Mouse (Mus musculus) hindbrain, embryonic 10.5 days (tissue): ENCODE measurements around the gene Pllp. TPM values are rescaled to one million over a fixed set of nuclear protein-coding genes. Genes with fewer than 3 reads are reported as not detected.
A peak's percentile ranks its signal among the peaks of the same experiment; 100 is the strongest.

Source experiments
- DNase-seq: peaks from one replicate; pipeline ENCODE4 v3.0.0-alpha.2; 2017; ENCODE audit warnings: low spot score
- H3K27ac ChIP-seq: fragments of 300-500 bp; sonication (generic); 2 replicates; pipeline ENCODE4 v1.5.1; 2016; ENCODE audit warnings: mild to moderate bottlenecking, moderate library complexity
- H3K27me3 ChIP-seq: fragments of 300-500 bp; sonication (generic); 2 replicates; pipeline ENCODE4 v1.6.1; 2016; ENCODE audit warnings: mild to moderate bottlenecking; ENCODE audit not compliant: poor library complexity, insufficient read depth, severe bottlenecking
- H3K36me3 ChIP-seq: fragments of 300-500 bp; sonication (generic); 2 replicates; pipeline ENCODE4 v1.6.1; 2016; ENCODE audit warnings: mild to moderate bottlenecking, moderate library complexity
- H3K4me1 ChIP-seq: fragments of 300-500 bp; sonication (generic); replicated peaks from 2 replicates; pipeline ENCODE4 v1.6.1; 2016; ENCODE audit warnings: mild to moderate bottlenecking
- H3K4me3 ChIP-seq: fragments of 300-500 bp; sonication (generic); 2 replicates; pipeline ENCODE4 v1.5.1; 2016; ENCODE audit warnings: mild to moderate bottlenecking, moderate library complexity
- H3K9me3 ChIP-seq: fragments of 300-500 bp; sonication (generic); 2 replicates; pipeline ENCODE4 v1.6.1; 2016; ENCODE audit warnings: mild to moderate bottlenecking, moderate library complexity
- WGBS: fragments of 180-500 bp; shearing (Covaris S2); methylation state at CpG from one replicate; pipeline ENCODE4 v1.1.7; 2016; 5-methylcytosine and 5-hydroxymethylcytosine counted together
- polyA plus RNA-seq: library from polyadenylated mRNA; unstranded; fragments of >200 nt; fragmentation: Nextera tagmentation; extraction: Ambion mirVana; gene quantifications from 2 replicates; pipeline ENCODE4 v1.2.1, GENCODE M21; 2016

Gene Pllp
- 0.15 and 0.21 TPM in 2 replicates for polyA plus RNA-seq

GRCm38 (mm10) chr8:94695994-94696384 is at the start of gene Pllp:
Pllp (minus strand) TSS chr8:94696278.
- WGBS = under 1% methylated on average over 41 of the region's 41 CpGs
- peak; percentile 48 for DNase-seq
- peaks cover 26% of the 10 kb centered on the region for H3K4me1 ChIP-seq
- peak within 1 kb of the TSS; percentile 58 for H3K4me3 ChIP-seq
- peaks cover 73% of the 10 kb centered on the region for H3K27me3 ChIP-seq
- H3K9me3 ChIP-seq = no peaks in the 10 kb centered on the region
- no peak within 1 kb of the TSS for H3K27ac ChIP-seq
- no peaks in the 10 kb centered on the region for H3K36me3 ChIP-seq

DNA sequence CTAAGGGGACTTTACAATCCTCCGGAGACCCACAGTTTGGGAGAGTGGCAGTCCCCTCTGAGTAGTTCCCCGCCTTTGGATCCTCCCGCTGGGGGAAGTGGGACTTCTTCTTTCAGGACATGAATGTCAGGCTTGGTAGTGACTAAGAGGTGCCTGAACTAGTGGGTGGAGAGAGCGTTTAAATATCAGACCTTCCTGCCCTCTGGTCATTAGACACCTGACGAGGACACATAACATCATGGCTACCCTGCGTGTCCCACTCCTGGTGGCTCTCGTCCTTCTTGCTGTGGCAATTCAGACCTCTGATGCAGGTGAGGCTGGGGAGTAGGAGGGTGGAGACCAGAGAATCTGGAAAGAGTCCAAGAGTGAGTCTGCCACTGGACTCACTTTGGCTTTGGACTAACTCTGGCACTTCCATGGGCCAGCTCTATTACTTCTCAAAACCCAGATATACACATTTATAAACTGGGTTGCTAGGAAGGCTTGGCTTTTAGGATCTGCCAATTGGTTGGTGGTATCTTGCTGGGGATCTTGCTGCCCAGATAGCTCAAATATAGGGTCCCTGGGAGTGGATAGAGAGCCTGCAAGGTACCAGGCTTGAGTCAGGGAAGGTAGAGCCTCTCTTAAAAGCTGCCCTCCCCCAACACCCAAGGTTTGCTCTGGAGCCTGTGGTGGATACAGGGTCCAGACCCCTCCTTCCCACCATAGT is 49.6 kb upstream of the Pllp start, which contains the start of gene Ccl22:
Ccl22 (plus strand) TSS at position 115 of the 709 bp plus-strand sequence.
- Histone ChIP-seq H3K27ac (no peak within 1 kb of the TSS), H3K4me3 (no peak within 1 kb of the TSS), H3K27me3 (no peaks in the 10 kb centered on the region), H3K36me3 (no peaks in the 10 kb centered on the region), H3K4me1 (no peaks in the 10 kb centered on the region), H3K9me3 (no peaks in the 10 kb centered on the region)
- 92% methylated on average over 7 of the region's 7 CpGs for WGBS
- no peak for DNase-seq

- no peaks in the 10 kb centered on the region for H3K27me3 ChIP-seq
- no peaks in the 10 kb centered on the region for H3K9me3 ChIP-seq
- DNase-seq = no peak
- H3K4me1 ChIP-seq = no peaks in the 10 kb centered on the region
- no peak overlapping the region for H3K27ac ChIP-seq
- H3K36me3 ChIP-seq = no peaks in the 10 kb centered on the region
- no peak overlapping the region for H3K4me3 ChIP-seq
- 80% methylated on average over 9 of the region's 9 CpGs for WGBS
These were observed 48.9 kb upstream of the Pllp start for GRCm38 (mm10) chr8:94744972-94745371.

- no peaks in the 10 kb centered on the region for H3K9me3 ChIP-seq
- DNase-seq = no peak
- H3K36me3 ChIP-seq = no peaks in the 10 kb centered on the region
- no peak overlapping the region for H3K27ac ChIP-seq
- H3K27me3 ChIP-seq = no peaks in the 10 kb centered on the region
- no peak overlapping the region for H3K4me3 ChIP-seq
- 88% methylated on average over 5 of the region's 5 CpGs for WGBS
- H3K4me1 ChIP-seq = no peaks in the 10 kb centered on the region
These were observed 48.4 kb upstream of the Pllp start for GRCm38 (mm10) chr8:94744484-94744883.

- Histone ChIP-seq H3K27me3 (no peaks in the 10 kb centered on the region), H3K4me3 (no peak overlapping the region), H3K36me3 (no peaks in the 10 kb centered on the region), H3K9me3 (no peaks in the 10 kb centered on the region), H3K27ac (no peak overlapping the region), H3K4me1 (no peaks in the 10 kb centered on the region)
- DNase-seq = no peak
- WGBS = 89% methylated on average over 4 of the region's 4 CpGs
These were observed 45.6 kb upstream of the Pllp start for GRCm38 (mm10) chr8:94741726-94742125.

DNA sequence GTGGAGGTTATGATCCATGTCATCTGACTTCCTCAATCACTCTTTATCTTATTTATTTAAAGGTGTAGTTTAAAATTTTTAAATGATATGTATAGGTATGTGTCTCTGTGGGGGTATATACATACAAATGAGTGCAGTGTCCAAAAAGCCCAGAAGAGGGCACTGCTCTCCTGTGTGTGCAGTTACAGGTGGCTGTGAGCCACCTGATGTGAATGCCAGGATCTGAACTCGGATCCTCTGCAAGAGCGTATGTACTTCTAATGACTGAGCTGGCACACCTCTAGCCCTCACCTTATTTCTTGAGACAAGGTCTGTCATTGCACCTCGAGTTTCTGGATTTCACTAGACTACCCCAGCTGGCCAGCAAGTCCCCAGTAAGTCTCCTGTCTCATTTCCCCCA is 44.5 kb upstream of the Pllp start:
- 89% methylated on average over 3 of the region's 3 CpGs for WGBS
- no peak for DNase-seq
- H3K27me3 ChIP-seq = no peaks in the 10 kb centered on the region
- H3K4me3 ChIP-seq = no peak overlapping the region
- no peaks in the 10 kb centered on the region for H3K36me3 ChIP-seq
- no peaks in the 10 kb centered on the region for H3K9me3 ChIP-seq
- no peaks in the 10 kb centered on the region for H3K4me1 ChIP-seq
- no peak overlapping the region for H3K27ac ChIP-seq

DNA sequence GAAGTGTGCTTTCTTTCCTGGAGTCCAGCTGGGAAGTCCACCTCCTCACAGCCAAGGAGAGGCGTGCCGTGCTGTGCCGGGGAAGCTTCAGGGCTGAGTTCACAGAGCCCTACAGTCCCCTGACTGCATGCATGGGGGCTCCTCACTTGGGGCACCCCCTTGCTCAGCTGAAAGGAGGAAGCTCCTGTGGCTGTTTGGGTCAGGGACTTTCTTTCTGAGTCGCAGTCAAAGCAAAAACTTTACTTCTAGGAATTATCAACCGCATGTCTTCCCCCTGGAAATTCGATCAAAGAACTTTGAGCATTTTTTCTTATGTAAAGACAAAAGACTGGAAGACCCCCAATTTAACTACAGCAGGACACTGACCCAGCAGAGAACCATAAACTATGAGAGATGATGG is 43.8 kb upstream of the Pllp start:
- Histone ChIP-seq H3K9me3 (no peaks in the 10 kb centered on the region), H3K27ac (no peak overlapping the region), H3K4me3 (no peak overlapping the region), H3K4me1 (no peaks in the 10 kb centered on the region), H3K27me3 (no peaks in the 10 kb centered on the region), H3K36me3 (no peaks in the 10 kb centered on the region)
- WGBS = 83% methylated on average over 6 of the region's 6 CpGs
- no peak for DNase-seq

- no peaks in the 10 kb centered on the region for H3K4me1 ChIP-seq
- H3K4me3 ChIP-seq = no peak overlapping the region
- H3K36me3 ChIP-seq = no peaks in the 10 kb centered on the region
- no peak overlapping the region for H3K27ac ChIP-seq
- no peak for DNase-seq
- H3K9me3 ChIP-seq = no peaks in the 10 kb centered on the region
- 81% methylated on average over 5 of the region's 5 CpGs for WGBS
- H3K27me3 ChIP-seq = no peaks in the 10 kb centered on the region
These were observed 39.5 kb upstream of the Pllp start for GRCm38 (mm10) chr8:94735426-94736094.

DNA sequence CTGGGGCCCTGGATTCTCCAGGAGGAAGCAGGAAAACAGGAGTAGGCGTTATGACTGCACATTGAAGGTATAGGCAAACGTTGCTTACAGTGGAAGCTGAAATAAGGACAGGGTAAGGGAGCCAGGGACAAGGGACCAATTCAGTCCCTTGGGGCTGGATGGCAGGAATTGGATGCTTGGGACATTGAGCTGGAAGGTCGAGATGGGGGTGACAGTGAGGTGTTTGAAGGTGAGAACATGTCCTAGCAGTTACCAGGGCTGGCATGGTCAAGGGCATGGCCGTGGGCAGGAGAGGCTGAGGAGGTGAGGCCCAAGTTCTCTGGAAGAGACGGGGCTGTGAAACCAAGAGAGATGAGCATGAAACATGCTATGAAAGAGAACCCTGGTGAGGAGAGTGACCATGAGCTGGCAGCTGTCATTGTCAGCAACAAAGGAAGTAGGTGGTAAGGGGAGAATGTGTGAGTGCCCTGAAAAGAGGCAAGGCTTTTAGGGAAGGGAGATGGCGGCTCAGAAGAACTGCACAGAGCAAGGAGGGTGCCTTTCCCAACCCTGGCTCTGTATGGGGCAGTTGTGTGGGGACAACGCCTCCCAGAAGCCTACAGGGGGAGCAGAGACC is 38.8 kb upstream of the Pllp start:
- H3K27ac ChIP-seq = no peak overlapping the region
- 73% methylated on average over 7 of the region's 7 CpGs for WGBS
- H3K36me3 ChIP-seq = no peaks in the 10 kb centered on the region
- H3K27me3 ChIP-seq = no peaks in the 10 kb centered on the region
- no peaks in the 10 kb centered on the region for H3K9me3 ChIP-seq
- no peak for DNase-seq
- no peaks in the 10 kb centered on the region for H3K4me1 ChIP-seq
- H3K4me3 ChIP-seq = no peak overlapping the region

DNA sequence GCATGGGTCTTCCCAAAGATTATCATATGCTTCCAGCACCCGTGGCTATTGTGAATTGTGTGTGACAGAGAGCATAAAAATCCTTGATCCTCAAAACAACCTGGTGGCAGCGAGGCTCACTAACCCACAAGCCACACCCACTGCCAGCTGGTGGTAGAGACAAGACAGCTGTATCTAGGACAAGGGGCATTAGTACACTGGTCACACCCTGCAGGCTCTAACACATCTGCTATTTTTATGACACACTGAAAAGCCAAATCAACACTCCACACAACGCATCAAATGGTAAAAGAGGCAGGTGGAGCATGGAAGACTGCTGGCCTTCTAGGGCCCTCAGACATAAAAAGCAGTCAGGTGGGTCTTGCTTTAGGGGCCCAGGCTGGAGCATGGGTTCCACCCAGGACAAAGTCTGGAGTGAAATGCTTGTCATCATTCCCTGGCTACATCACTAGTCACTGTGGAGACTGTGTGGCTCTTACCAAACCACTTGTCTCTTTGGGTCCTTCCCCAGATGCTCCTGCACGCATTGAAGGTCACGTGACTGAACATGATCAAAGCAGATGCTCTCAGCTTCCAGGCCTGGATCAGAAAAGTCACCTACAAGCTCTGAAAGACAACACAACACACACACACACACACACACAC is 37.9 kb upstream of the Pllp start:
- Histone ChIP-seq H3K36me3 (no peaks in the 10 kb centered on the region), H3K27ac (no peak overlapping the region), H3K4me3 (no peak overlapping the region), H3K9me3 (no peaks in the 10 kb centered on the region), H3K4me1 (no peaks in the 10 kb centered on the region), H3K27me3 (no peaks in the 10 kb centered on the region)
- 75% methylated on average over 5 of the region's 5 CpGs for WGBS
- no peak for DNase-seq

DNA sequence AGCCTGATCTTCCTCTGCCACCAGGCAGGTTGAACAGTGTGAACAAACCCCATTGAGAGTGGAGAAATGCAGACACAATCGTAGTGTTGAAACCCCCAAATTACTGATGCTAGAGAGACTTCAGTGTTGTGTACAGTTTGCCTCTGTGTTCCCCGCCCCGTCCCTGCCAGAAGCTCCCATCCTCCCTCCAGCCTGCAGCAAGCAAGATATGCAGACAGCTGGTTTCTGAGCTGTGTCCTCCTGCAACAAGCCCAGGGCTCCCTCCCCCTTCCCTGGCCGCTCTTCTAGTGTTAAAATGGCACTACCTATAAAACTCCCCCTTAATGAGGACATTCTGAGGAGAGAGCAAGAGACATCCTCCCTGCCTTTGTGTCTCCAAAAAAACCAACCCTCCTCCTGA is 33.2 kb upstream of the Pllp start:
- Histone ChIP-seq H3K27ac (no peak overlapping the region), H3K27me3 (no peaks in the 10 kb centered on the region), H3K4me3 (no peak overlapping the region), H3K4me1 (no peaks in the 10 kb centered on the region), H3K9me3 (no peaks in the 10 kb centered on the region), H3K36me3 (no peaks in the 10 kb centered on the region)
- WGBS = 80% methylated on average over 4 of the region's 4 CpGs
- no peak for DNase-seq

GRCm38 (mm10) chr8:94725998-94726397 is 29.9 kb upstream of the Pllp start:
- Histone ChIP-seq H3K4me3 (no peak overlapping the region), H3K9me3 (no peaks in the 10 kb centered on the region), H3K27me3 (no peaks in the 10 kb centered on the region), H3K36me3 (no peaks in the 10 kb centered on the region), H3K4me1 (no peaks in the 10 kb centered on the region), H3K27ac (no peak overlapping the region)
- 84% methylated on average over 5 of the region's 5 CpGs for WGBS
- DNase-seq = no peak

- 97% methylated on average over 1 of the region's 1 CpGs for WGBS
- H3K4me3 ChIP-seq = no peak overlapping the region
- no peaks in the 10 kb centered on the region for H3K36me3 ChIP-seq
- H3K27ac ChIP-seq = no peak overlapping the region
- no peaks in the 10 kb centered on the region for H3K27me3 ChIP-seq
- 0 out of 2 replicates have a peak, but pooled peaks cover 6% of the 10 kb centered on the region for H3K4me1 ChIP-seq
- no peak for DNase-seq
- no peaks in the 10 kb centered on the region for H3K9me3 ChIP-seq
These were observed 20.8 kb upstream of the Pllp start for GRCm38 (mm10) chr8:94716841-94717240.
